Mouse (Mus musculus) hindbrain, embryonic 10.5 days (tissue): ENCODE measurements around the gene Lpar4. TPM values are rescaled to one million over a fixed set of nuclear protein-coding genes. Genes with fewer than 3 reads are reported as not detected.

ENCODE experiments used
- DNase-seq: peaks from one replicate; pipeline ENCODE4 v3.0.0-alpha.2; 2017; ENCODE audit warnings: low spot score
- H3K27ac ChIP-seq: fragments of 300-500 bp; sonication (generic); 2 replicates; pipeline ENCODE4 v1.5.1; 2016; ENCODE audit warnings: mild to moderate bottlenecking, moderate library complexity
- H3K27me3 ChIP-seq: fragments of 300-500 bp; sonication (generic); 2 replicates; pipeline ENCODE4 v1.6.1; 2016; ENCODE audit warnings: mild to moderate bottlenecking; ENCODE audit not compliant: poor library complexity, insufficient read depth, severe bottlenecking
- H3K36me3 ChIP-seq: fragments of 300-500 bp; sonication (generic); 2 replicates; pipeline ENCODE4 v1.6.1; 2016; ENCODE audit warnings: mild to moderate bottlenecking, moderate library complexity
- H3K4me1 ChIP-seq: fragments of 300-500 bp; sonication (generic); replicated peaks from 2 replicates; pipeline ENCODE4 v1.6.1; 2016; ENCODE audit warnings: mild to moderate bottlenecking
- H3K4me3 ChIP-seq: fragments of 300-500 bp; sonication (generic); 2 replicates; pipeline ENCODE4 v1.5.1; 2016; ENCODE audit warnings: mild to moderate bottlenecking, moderate library complexity
- H3K9me3 ChIP-seq: fragments of 300-500 bp; sonication (generic); 2 replicates; pipeline ENCODE4 v1.6.1; 2016; ENCODE audit warnings: mild to moderate bottlenecking, moderate library complexity
- WGBS: fragments of 180-500 bp; shearing (Covaris S2); methylation state at CpG from one replicate; pipeline ENCODE4 v1.1.7; 2016; 5-methylcytosine and 5-hydroxymethylcytosine counted together
- polyA plus RNA-seq: library from polyadenylated mRNA; unstranded; fragments of >200 nt; fragmentation: Nextera tagmentation; extraction: Ambion mirVana; gene quantifications from 2 replicates; pipeline ENCODE4 v1.2.1, GENCODE M21; 2016

Gene Lpar4
- polyA plus RNA-seq, 1 experiment from 2014 or later: 10.6 TPM

GRCm38 (mm10) chrX:106964326-106964725 is 43.9 kb downstream of the Lpar4 start:
- Histone ChIP-seq H3K27ac (no peak overlapping the region), H3K4me1 (no peaks in the 10 kb centered on the region), H3K4me3 (no peak overlapping the region), H3K27me3 (no peaks in the 10 kb centered on the region), H3K36me3 (no peaks in the 10 kb centered on the region), H3K9me3 (no peaks in the 10 kb centered on the region)
- 64% methylated on average over 2 of the region's 2 CpGs for WGBS
- no peak for DNase-seq

Other genes starting within 250 kb of the Lpar4 start
- 0.24 and 0.63 TPM in 2 replicates for gene Rtl3, start 80.0 kb upstream of the Lpar4 start, polyA plus RNA-seq
- gene P2ry10, start 167.9 kb downstream of the Lpar4 start, polyA plus RNA-seq: not detected in 2 replicates
- gene P2ry10b, start 228.3 kb downstream of the Lpar4 start, polyA plus RNA-seq: 0.26 and 0.39 TPM in 2 replicates